Mouse (Mus musculus) embryonic fibroblast, embryonic 13.5 days (primary cell): ENCODE data around the gene Eif4g3.

Source experiments
- CTCF ChIP-seq: IDR thresholded peaks from 2 replicates; pipeline ENCODE4 v1.5.1; 2011; ENCODE audit warnings: mild to moderate bottlenecking, control low read depth, low read length, moderate library complexity, borderline replicate concordance; ENCODE audit not compliant: insufficient read depth
- POLR2A ChIP-seq: IDR thresholded peaks from 2 replicates; pipeline ENCODE4 v1.6.1; 2011; ENCODE audit warnings: low read depth, mild to moderate bottlenecking, control low read depth, low read length, moderate library complexity

GRCm38 (mm10) chr4:137993291-137993758 lies 503 bp downstream of the Eif4g3 start:
- TF ChIP-seq CTCF (no peak), POLR2A (peak; percentile 87)
